Mouse (Mus musculus): Measurements from ENCODE around the gene Trim34a. TPM values are rescaled to one million over a fixed set of nuclear protein-coding genes. Genes with fewer than 3 reads are reported as not detected.

The Trim34a gene
- total RNA-seq, 2 experiments from 2014 or later, result 0.76 to 1.0 TPM

Other genes starting within 250 kb of the Trim34a start
- not detected for gene Olfr638, start 245.7 kb upstream of the Trim34a start, total RNA-seq (2021)
- gene Olfr639, start 227.2 kb upstream of the Trim34a start, total RNA-seq (2021), result under 1 TPM; 0.07 to 0.19 TPM
- gene Olfr640, start 218.9 kb upstream of the Trim34a start, total RNA-seq (2021), result not detected
- gene Olfr641, start 209.0 kb upstream of the Trim34a start, total RNA-seq (2021), result not detected
- not detected for gene Olfr642, start 191.8 kb upstream of the Trim34a start, total RNA-seq (2021)
- not detected for gene 4930516K23Rik, start 183.0 kb upstream of the Trim34a start, total RNA-seq (2021)
- not detected for gene Olfr644, start 172.6 kb upstream of the Trim34a start, total RNA-seq (2021)
- not detected for gene Olfr645, start 159.0 kb upstream of the Trim34a start, total RNA-seq (2021)
- not detected for gene Olfr646, start 139.6 kb upstream of the Trim34a start, total RNA-seq (2021)
- gene Ubqln5, start 114.6 kb upstream of the Trim34a start, total RNA-seq (2021), result not detected
- gene Olfr643, start 107.1 kb upstream of the Trim34a start, total RNA-seq (2021), result not detected
- not detected for gene Ubqln3, start 101.2 kb upstream of the Trim34a start, total RNA-seq (2021)
- not detected for gene Ubqlnl, start 93.9 kb upstream of the Trim34a start, total RNA-seq (2021)
- gene Olfm5, start 79.6 kb upstream of the Trim34a start, total RNA-seq (2021), result not detected
- under 1 TPM; 0.17 to 0.44 TPM for gene Olfr648, start 61.1 kb upstream of the Trim34a start, total RNA-seq (2021)
- not detected for gene Olfr649, start 48.5 kb upstream of the Trim34a start, total RNA-seq (2021)
- under 1 TPM; 0.28 to 0.33 TPM for gene Trim6, start 25.7 kb upstream of the Trim34a start, total RNA-seq (2021)
- under 1 TPM; 0.25 to 0.55 TPM for gene Trim5, start 43.6 kb downstream of the Trim34a start, total RNA-seq (2021)
- gene Trim12a, start 71.0 kb downstream of the Trim34a start, total RNA-seq (2021), result 1 to 10 TPM; 2.0 to 2.1 TPM
- gene Trim34b, start 85.0 kb downstream of the Trim34a start, total RNA-seq (2021), result not detected
- 1 to 10 TPM; 1.5 to 2.0 TPM for gene Trim12c, start 108.9 kb downstream of the Trim34a start, total RNA-seq (2021)
- not detected for gene Trim30b, start 125.4 kb downstream of the Trim34a start, total RNA-seq (2021)
- not detected for gene Trim30c, start 156.4 kb downstream of the Trim34a start, total RNA-seq (2021)
- under 1 TPM; 0.52 to 0.74 TPM for gene Trim30a, start 220.7 kb downstream of the Trim34a start, total RNA-seq (2021)

All from layer of hippocampus, postnatal 14 days (tissue).